Mouse (Mus musculus) hindbrain, embryonic 14.5 days (tissue): ENCODE measurements at regions not wholly inside any gene's neighbourhood (a gene's known extent, or its start where the extent isn't known, plus 50 kb on each side); places are given as distances from the start of the nearest gene placed in this dataset.

ENCODE experiments used
- ATAC-seq: fragments of 200-750 bp; cut with Nextera tagmentation; 2 replicates; pipeline ENCODE4 v1.8.0; 2017; ENCODE audit warnings: moderate number of reproducible peaks, mild to moderate bottlenecking, moderate TSS enrichment, moderate library complexity; ENCODE audit not compliant: low FRiP score
- DNase-seq: peaks from one replicate; pipeline ENCODE4 v3.0.0-alpha.2; 2015; ENCODE audit warnings: low spot score
- H3K27ac ChIP-seq: fragments of 300-500 bp; sonication (generic); 2 replicates; pipeline ENCODE4 v1.5.1; 2014; ENCODE audit warnings: mild to moderate bottlenecking, moderate library complexity
- H3K27me3 ChIP-seq: fragments of 300-500 bp; sonication (generic); 2 replicates; pipeline ENCODE4 v1.6.1; 2014; ENCODE audit warnings: mild to moderate bottlenecking, low read length, mixed read lengths; ENCODE audit not compliant: control insufficient read depth, insufficient read depth
- H3K36me3 ChIP-seq: fragments of 300-500 bp; sonication (generic); replicated peaks from 2 replicates; pipeline ENCODE4 v1.6.1; 2014; ENCODE audit not compliant: control insufficient read depth, insufficient read depth
- H3K4me1 ChIP-seq: fragments of 300-500 bp; sonication (generic); replicated peaks from 2 replicates; pipeline ENCODE4 v1.6.1; 2014; ENCODE audit warnings: antibody characterized with exemption, low read length, mixed read lengths; ENCODE audit not compliant: control insufficient read depth, insufficient read depth
- H3K4me2 ChIP-seq: fragments of 300-500 bp; sonication (generic); replicated peaks from 2 replicates; pipeline ENCODE4 v1.6.1; 2014; ENCODE audit warnings: mild to moderate bottlenecking, moderate library complexity
- H3K4me3 ChIP-seq: fragments of 300-500 bp; sonication (generic); replicated peaks from 2 replicates; pipeline ENCODE4 v1.5.1; 2014; ENCODE audit warnings: mild to moderate bottlenecking, low read length
- H3K9ac ChIP-seq: fragments of 300-500 bp; sonication (generic); 2 replicates; pipeline ENCODE4 v1.6.1; 2014
- H3K9me3 ChIP-seq: fragments of 300-500 bp; sonication (generic); 2 replicates; pipeline ENCODE4 v1.6.1; 2016; ENCODE audit warnings: low read length; ENCODE audit not compliant: control insufficient read depth
- WGBS: fragments of 180-500 bp; shearing (Covaris S2); extraction: QIAGEN DNeasy Blood & Tissue Kit; methylation state at CpG from one replicate; pipeline ENCODE4 v1.1.7; 2014; 5-methylcytosine and 5-hydroxymethylcytosine counted together

GRCm38 (mm10) chr9:101546213-101546832 is 294.7 kb upstream of the Ppp2r3a start:
- no peak overlapping the region for H3K4me3 ChIP-seq
- peaks cover 7% of the 10 kb centered on the region; the same call in 1 of the 2 replicates for H3K9me3 ChIP-seq
- H3K4me2 ChIP-seq: no peak overlapping the region
- H3K27me3 ChIP-seq: no peaks in the 10 kb centered on the region
- H3K9ac ChIP-seq: no peak overlapping the region
- no peak overlapping the region for H3K27ac ChIP-seq
- H3K4me1 ChIP-seq: no peaks in the 10 kb centered on the region
- ATAC-seq (no peak), DNase-seq (no peak)
- 45% methylated on average over 10 of the region's 10 CpGs for WGBS
- H3K36me3 ChIP-seq: no peaks in the 10 kb centered on the region

DNA sequence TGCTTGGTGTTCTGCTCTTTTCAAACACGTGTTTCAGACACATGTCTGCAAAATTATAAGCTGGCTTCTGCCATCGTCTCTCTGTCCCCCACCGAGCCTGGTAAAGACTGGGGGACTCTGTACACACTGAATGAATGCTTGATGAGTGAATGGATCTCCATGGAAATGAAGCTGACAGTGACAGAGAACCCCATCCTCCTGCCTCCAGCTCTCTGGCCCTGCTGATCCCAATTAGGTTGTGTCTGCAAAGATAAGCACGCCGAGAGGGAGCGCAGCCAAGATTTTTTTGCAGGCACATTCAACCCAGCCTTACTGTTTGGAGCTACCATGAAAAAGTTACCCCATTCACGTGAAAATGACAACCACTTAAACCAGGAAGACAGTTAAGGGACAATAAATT is 266.5 kb upstream of the Ppp2r3a start:
- WGBS: 27% methylated on average over 7 of the region's 7 CpGs
- ATAC-seq: no peak; the same call in 1 of the 2 replicates
- H3K4me3 ChIP-seq: no peak overlapping the region
- H3K27me3 ChIP-seq: no peaks in the 10 kb centered on the region
- H3K9ac ChIP-seq: no peak overlapping the region
- peaks cover 6% of the 10 kb centered on the region; the same call in 1 of the 2 replicates for H3K4me1 ChIP-seq
- H3K4me2 ChIP-seq: no peak overlapping the region
- no peaks in the 10 kb centered on the region for H3K36me3 ChIP-seq
- no peaks in the 10 kb centered on the region for H3K9me3 ChIP-seq
- no peak overlapping the region for H3K27ac ChIP-seq
- DNase-seq: peak; percentile 40

GRCm38 (mm10) chr9:101510807-101511206 is 259.2 kb upstream of the Ppp2r3a start:
- H3K27me3 ChIP-seq: no peaks in the 10 kb centered on the region
- ATAC-seq: no peak
- no peak overlapping the region for H3K4me3 ChIP-seq
- H3K4me1 ChIP-seq: no peaks in the 10 kb centered on the region
- WGBS: 55% methylated on average over 3 of the region's 3 CpGs
- 0 out of 2 replicates have a peak overlapping the region, but pooled peaks have one; percentile 16 for H3K27ac ChIP-seq
- no peak overlapping the region for H3K9ac ChIP-seq
- no peak overlapping the region for H3K4me2 ChIP-seq
- no peaks in the 10 kb centered on the region for H3K36me3 ChIP-seq
- H3K9me3 ChIP-seq: no peaks in the 10 kb centered on the region
- DNase-seq: no peak

DNA sequence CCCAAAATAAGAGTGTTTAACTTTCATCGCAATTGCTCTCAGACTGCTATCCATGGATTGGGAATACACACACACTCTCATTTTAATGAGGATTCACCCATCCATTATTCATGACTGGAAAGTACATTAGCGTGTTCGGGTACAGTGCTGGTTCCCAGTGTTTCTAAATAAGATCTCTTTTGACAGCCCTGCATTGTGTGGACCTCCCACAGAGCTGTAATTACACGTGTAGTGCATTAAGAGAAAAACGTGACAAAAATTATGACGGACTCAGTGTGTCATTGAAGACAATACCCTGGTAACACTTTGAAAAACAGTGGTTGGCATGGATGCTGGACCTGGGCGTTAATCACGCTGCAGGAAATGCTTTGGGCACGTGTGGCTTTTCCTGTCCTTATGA is 257.6 kb upstream of the Ppp2r3a start:
- Histone ChIP-seq H3K4me3 (no peak overlapping the region), H3K27me3 (no peaks in the 10 kb centered on the region), H3K36me3 (no peaks in the 10 kb centered on the region), H3K4me2 (no peak overlapping the region), H3K4me1 (no peaks in the 10 kb centered on the region), H3K9me3 (no peaks in the 10 kb centered on the region), H3K27ac (no peak overlapping the region), H3K9ac (no peak overlapping the region)
- no peak for ATAC-seq
- WGBS: 43% methylated on average over 9 of the region's 9 CpGs
- no peak for DNase-seq

DNA sequence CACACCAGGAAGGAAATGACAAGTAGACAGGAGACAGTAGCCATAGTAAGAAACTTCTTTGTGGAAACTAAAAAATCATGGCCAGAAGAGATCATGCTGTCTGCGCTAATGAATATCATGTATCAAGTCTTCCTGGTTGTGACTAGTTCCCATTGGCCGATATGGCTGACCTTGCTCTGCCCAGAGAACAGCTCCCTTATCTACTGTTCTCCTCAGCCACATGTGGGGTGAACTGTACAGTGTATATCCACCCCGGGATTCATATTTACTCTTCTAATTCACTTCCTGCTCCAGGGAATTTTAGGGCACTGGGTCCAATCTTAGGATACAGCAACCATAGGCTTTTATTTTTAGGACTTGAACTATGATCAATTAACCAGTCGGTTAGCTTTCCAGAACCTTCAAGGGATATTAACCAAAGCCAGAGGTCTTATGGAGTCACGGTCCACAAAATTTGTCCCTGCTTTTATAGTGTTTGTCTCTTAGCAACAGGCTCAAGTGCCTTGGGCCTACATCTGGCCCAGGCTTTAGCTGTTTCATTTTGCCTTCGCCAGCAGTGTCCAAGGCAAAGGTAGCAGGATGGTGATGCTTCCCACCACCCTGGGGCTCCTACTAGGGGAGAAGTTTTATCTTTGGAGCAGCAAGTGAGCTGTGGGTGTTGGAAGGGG is 255.6 kb upstream of the Ppp2r3a start:
- 84% methylated on average over 6 of the region's 6 CpGs for WGBS
- ATAC-seq (no peak), DNase-seq (no peak)
- no peak overlapping the region for H3K4me3 ChIP-seq
- H3K4me1 ChIP-seq: no peaks in the 10 kb centered on the region
- no peak overlapping the region for H3K27ac ChIP-seq
- H3K9me3 ChIP-seq: no peaks in the 10 kb centered on the region
- H3K27me3 ChIP-seq: no peaks in the 10 kb centered on the region
- no peak overlapping the region for H3K9ac ChIP-seq
- H3K4me2 ChIP-seq: no peak overlapping the region
- no peaks in the 10 kb centered on the region for H3K36me3 ChIP-seq

- Histone ChIP-seq H3K4me2 (no peak overlapping the region), H3K9ac (no peak overlapping the region), H3K4me3 (no peak overlapping the region), H3K36me3 (no peaks in the 10 kb centered on the region), H3K27me3 (no peaks in the 10 kb centered on the region), H3K9me3 (no peaks in the 10 kb centered on the region), H3K27ac (peak overlapping the region; percentile 56; the same call in 1 of the 2 replicates), H3K4me1 (no peaks in the 10 kb centered on the region)
- no peak for DNase-seq
- no peak for ATAC-seq
- 61% methylated on average over 16 of the region's 16 CpGs for WGBS
Observed at GRCm38 (mm10) chr9:101501706-101502465, 250.3 kb upstream of the Ppp2r3a start.

GRCm38 (mm10) chr9:101501036-101501435 is 249.4 kb upstream of the Ppp2r3a start:
- Histone ChIP-seq H3K4me3 (no peak overlapping the region), H3K4me2 (no peak overlapping the region), H3K9ac (no peak overlapping the region), H3K9me3 (no peaks in the 10 kb centered on the region), H3K36me3 (no peaks in the 10 kb centered on the region), H3K27me3 (no peaks in the 10 kb centered on the region), H3K27ac (no peak overlapping the region), H3K4me1 (peaks cover 6% of the 10 kb centered on the region)
- DNase-seq (no peak), ATAC-seq (no peak)
- 92% methylated on average over 3 of the region's 3 CpGs for WGBS

GRCm38 (mm10) chr9:101498721-101499120 is 247.1 kb upstream of the Ppp2r3a start:
- no peak for DNase-seq
- Histone ChIP-seq H3K9me3 (no peaks in the 10 kb centered on the region), H3K9ac (no peak overlapping the region), H3K36me3 (no peaks in the 10 kb centered on the region), H3K4me3 (no peak overlapping the region), H3K4me2 (no peak overlapping the region), H3K4me1 (peaks cover 6% of the 10 kb centered on the region), H3K27ac (no peak overlapping the region), H3K27me3 (no peaks in the 10 kb centered on the region)
- WGBS: 90% methylated on average over 5 of the region's 5 CpGs
- no peak for ATAC-seq

- Histone ChIP-seq H3K4me1 (peaks cover 6% of the 10 kb centered on the region), H3K4me2 (no peak overlapping the region), H3K36me3 (no peaks in the 10 kb centered on the region), H3K9me3 (no peaks in the 10 kb centered on the region), H3K27me3 (no peaks in the 10 kb centered on the region), H3K4me3 (no peak overlapping the region), H3K27ac (peak overlapping the region; percentile 80), H3K9ac (0 out of 2 replicates have a peak overlapping the region, but pooled peaks have one; percentile 9)
- DNase-seq (no peak), ATAC-seq (no peak)
- WGBS: 48% methylated on average over 6 of the region's 6 CpGs
Observed at GRCm38 (mm10) chr9:101495768-101496167, 244.2 kb upstream of the Ppp2r3a start.
